Mouse (Mus musculus): Measurements from ENCODE around the gene Pglyrp2. TPM values are rescaled to one million over a fixed set of nuclear protein-coding genes. Genes with fewer than 3 reads are reported as not detected.

Gene Pglyrp2
- polyA plus RNA-seq, 1 experiment from 2014 or later: not detected

- Histone ChIP-seq H3K27ac (peak within 1 kb of the TSS; percentile 93), H3K27me3 (ENCODE audit: low read depth, poor library complexity, severe bottlenecking) (peaks cover 42% of the 10 kb centered on the region), H3K4me3 (peak within 1 kb of the TSS; percentile 81), H3K9me3 (replicated peaks) (no peaks in the 10 kb centered on the region), H3K36me3 (peaks cover 10% of the 10 kb centered on the region; the same call in 1 of the 2 replicates), H3K4me1 (peaks cover 27% of the 10 kb centered on the region)
- DNase-seq (ENCODE audit: low spot score): peak; percentile 93
- WGBS: 0% methylated on average over 30 of the region's 44 CpGs
These were observed 34.8 kb downstream of the Pglyrp2 start, which contains the start of gene Wiz for GRCm38 (mm10) chr17:32389101-32389659. Gene Wiz, minus strand, starts transcription at chr17:32389439.

GRCm38 (mm10) chr17:32388370-32389100, 35.4 kb downstream of the Pglyrp2 start:
- 1% methylated on average over 39 of the region's 39 CpGs for WGBS
- Histone ChIP-seq H3K4me1 (peaks cover 27% of the 10 kb centered on the region), H3K27ac (peak overlapping the region; percentile 93)

GRCm38 (mm10) chr17:32387986-32388369, 36.0 kb downstream of the Pglyrp2 start:
- 33% methylated on average over 7 of the region's 7 CpGs for WGBS
- no peaks in the 10 kb centered on the region for H3K9me3 ChIP-seq (replicated peaks)
- H3K4me3 ChIP-seq: peak overlapping the region; percentile 81
- no peak for DNase-seq (ENCODE audit: low spot score)
- no peak overlapping the region for H3K27ac ChIP-seq
- H3K36me3 ChIP-seq: peaks cover 17% of the 10 kb centered on the region
- H3K27me3 ChIP-seq (ENCODE audit: low read depth, poor library complexity, severe bottlenecking): peaks cover 30% of the 10 kb centered on the region
- peaks cover 27% of the 10 kb centered on the region for H3K4me1 ChIP-seq

More at GRCm38 (mm10) chr17:32388370-32389100, 35.4 kb downstream of the Pglyrp2 start:
- H3K27me3 ChIP-seq (ENCODE audit: low read depth, poor library complexity, severe bottlenecking): peaks cover 36% of the 10 kb centered on the region
- no peak for DNase-seq (ENCODE audit: low spot score)
- H3K9me3 ChIP-seq (replicated peaks): no peaks in the 10 kb centered on the region
- peak overlapping the region; percentile 81 for H3K4me3 ChIP-seq
- H3K36me3 ChIP-seq: peaks cover 14% of the 10 kb centered on the region; the same call in 1 of the 2 replicates

GRCm38 (mm10) chr17:32386659-32387432, 37.1 kb downstream of the Pglyrp2 start:
- peak; percentile 32 for DNase-seq (ENCODE audit: low spot score)
- Histone ChIP-seq H3K36me3 (peaks cover 22% of the 10 kb centered on the region), H3K4me1 (peaks cover 22% of the 10 kb centered on the region), H3K4me3 (no peak overlapping the region), H3K27me3 (ENCODE audit: low read depth, poor library complexity, severe bottlenecking) (peaks cover 19% of the 10 kb centered on the region), H3K27ac (no peak overlapping the region), H3K9me3 (replicated peaks) (no peaks in the 10 kb centered on the region)
- 70% methylated on average over 9 of the region's 9 CpGs for WGBS

- H3K27me3 ChIP-seq (ENCODE audit: low read depth, poor library complexity, severe bottlenecking): no peaks in the 10 kb centered on the region
- H3K9me3 ChIP-seq (replicated peaks): no peaks in the 10 kb centered on the region
- DNase-seq (ENCODE audit: low spot score): no peak
- H3K4me3 ChIP-seq: no peak overlapping the region
- H3K36me3 ChIP-seq: peaks cover 24% of the 10 kb centered on the region
- peaks cover 18% of the 10 kb centered on the region for H3K4me1 ChIP-seq
- no peak overlapping the region for H3K27ac ChIP-seq
- WGBS: 90% methylated on average over 5 of the region's 5 CpGs
These were observed 40.3 kb downstream of the Pglyrp2 start for GRCm38 (mm10) chr17:32383661-32384060.

DNA sequence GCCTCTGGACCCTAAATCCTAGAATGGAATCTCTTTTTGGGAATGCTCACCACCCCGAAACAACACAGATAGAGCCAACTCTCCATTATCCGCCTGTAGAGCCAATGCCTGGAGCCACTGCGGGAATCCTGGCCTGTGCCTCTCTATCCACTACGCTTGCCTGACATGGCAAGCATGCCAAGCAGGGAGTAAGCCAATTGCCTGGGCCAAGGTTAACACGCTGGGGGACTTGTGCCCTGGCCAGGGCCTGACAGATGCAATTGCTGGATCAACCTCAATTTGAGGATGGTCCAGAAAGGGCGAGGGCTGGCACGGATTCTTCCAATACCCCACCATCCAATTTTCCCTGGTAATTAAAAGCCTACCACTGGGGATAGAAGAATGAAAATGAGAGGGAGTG, 41.4 kb downstream of the Pglyrp2 start:
- Histone ChIP-seq H3K9me3 (replicated peaks) (no peaks in the 10 kb centered on the region), H3K36me3 (peaks cover 35% of the 10 kb centered on the region), H3K27ac (no peak overlapping the region), H3K4me3 (no peak overlapping the region), H3K4me1 (peaks cover 7% of the 10 kb centered on the region), H3K27me3 (ENCODE audit: low read depth, poor library complexity, severe bottlenecking) (no peaks in the 10 kb centered on the region)
- WGBS: 95% methylated on average over 7 of the region's 7 CpGs
- DNase-seq (ENCODE audit: low spot score): no peak

DNA sequence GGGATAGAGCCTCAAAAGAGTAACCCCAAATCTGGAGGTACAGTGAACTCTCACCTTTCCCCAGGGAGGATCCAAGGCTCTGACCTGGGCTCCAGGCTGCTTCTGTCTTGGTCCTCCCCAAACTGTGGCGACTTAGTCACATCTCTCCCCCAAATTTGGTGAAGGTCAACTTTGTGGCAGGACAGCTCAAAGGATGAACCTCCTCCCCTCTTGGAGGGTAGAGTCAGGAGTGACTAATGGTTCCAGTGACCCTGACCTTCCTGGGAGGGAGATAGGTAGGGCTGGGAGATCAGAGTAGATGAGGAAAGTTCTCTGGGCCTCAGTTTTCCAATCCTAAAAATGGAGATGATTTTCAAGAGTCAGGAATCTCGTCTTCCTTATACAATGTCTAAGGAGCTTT, 45.2 kb downstream of the Pglyrp2 start:
- Histone ChIP-seq H3K4me1 (peaks cover 4% of the 10 kb centered on the region; the same call in 1 of the 2 replicates), H3K27ac (no peak overlapping the region), H3K27me3 (ENCODE audit: low read depth, poor library complexity, severe bottlenecking) (no peaks in the 10 kb centered on the region), H3K9me3 (replicated peaks) (no peaks in the 10 kb centered on the region), H3K4me3 (no peak overlapping the region), H3K36me3 (peaks cover 34% of the 10 kb centered on the region)
- WGBS: 80% methylated on average over 2 of the region's 2 CpGs
- DNase-seq (ENCODE audit: low spot score): no peak

DNA sequence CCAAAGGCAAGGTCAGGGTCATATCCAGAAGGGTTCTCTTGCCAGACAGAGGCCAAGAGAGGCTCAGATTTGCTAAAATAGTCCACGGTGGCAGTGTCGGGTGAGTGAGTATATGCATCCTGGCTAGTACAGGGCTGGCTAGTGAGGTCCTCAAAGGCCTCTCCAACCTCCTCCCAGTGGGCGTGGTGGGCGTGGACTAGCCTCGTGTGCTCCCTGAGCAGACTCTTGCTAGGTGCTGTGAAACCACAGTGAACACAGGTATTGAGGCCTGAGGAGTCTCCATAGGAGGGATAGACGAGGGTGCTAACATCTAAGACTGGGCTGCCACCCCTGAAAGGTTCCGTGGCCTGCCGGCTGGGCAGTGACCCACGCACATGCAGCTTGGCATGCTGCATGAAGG, 46.8 kb downstream of the Pglyrp2 start:
- peaks cover 4% of the 10 kb centered on the region; the same call in 1 of the 2 replicates for H3K4me1 ChIP-seq
- peaks cover 26% of the 10 kb centered on the region for H3K36me3 ChIP-seq
- no peak overlapping the region for H3K4me3 ChIP-seq
- no peak for DNase-seq (ENCODE audit: low spot score)
- H3K27me3 ChIP-seq (ENCODE audit: low read depth, poor library complexity, severe bottlenecking): no peaks in the 10 kb centered on the region
- no peaks in the 10 kb centered on the region for H3K9me3 ChIP-seq (replicated peaks)
- 90% methylated on average over 9 of the region's 9 CpGs for WGBS
- H3K27ac ChIP-seq: no peak overlapping the region

- Histone ChIP-seq H3K4me1 (peaks cover 4% of the 10 kb centered on the region; the same call in 1 of the 2 replicates), H3K4me3 (no peak overlapping the region), H3K27ac (no peak overlapping the region), H3K27me3 (ENCODE audit: low read depth, poor library complexity, severe bottlenecking) (no peaks in the 10 kb centered on the region), H3K36me3 (peaks cover 26% of the 10 kb centered on the region), H3K9me3 (replicated peaks) (no peaks in the 10 kb centered on the region)
- peak; percentile 28 for DNase-seq (ENCODE audit: low spot score)
- 80% methylated on average over 15 of the region's 15 CpGs for WGBS
These were observed 47.5 kb downstream of the Pglyrp2 start for GRCm38 (mm10) chr17:32376475-32376874.

- Histone ChIP-seq H3K4me3 (peak overlapping the region; percentile 42), H3K27me3 (ENCODE audit: low read depth, poor library complexity, severe bottlenecking) (no peaks in the 10 kb centered on the region), H3K9me3 (replicated peaks) (no peaks in the 10 kb centered on the region), H3K4me1 (peaks cover 21% of the 10 kb centered on the region), H3K27ac (peak overlapping the region; percentile 75), H3K36me3 (no peaks in the 10 kb centered on the region; the same call in 1 of the 2 replicates)
- peak; percentile 54 for DNase-seq (ENCODE audit: low spot score)
- 11% methylated on average over 14 of the region's 17 CpGs for WGBS
These were observed 54.9 kb downstream of the Pglyrp2 start for GRCm38 (mm10) chr17:32368991-32369578.

DNA sequence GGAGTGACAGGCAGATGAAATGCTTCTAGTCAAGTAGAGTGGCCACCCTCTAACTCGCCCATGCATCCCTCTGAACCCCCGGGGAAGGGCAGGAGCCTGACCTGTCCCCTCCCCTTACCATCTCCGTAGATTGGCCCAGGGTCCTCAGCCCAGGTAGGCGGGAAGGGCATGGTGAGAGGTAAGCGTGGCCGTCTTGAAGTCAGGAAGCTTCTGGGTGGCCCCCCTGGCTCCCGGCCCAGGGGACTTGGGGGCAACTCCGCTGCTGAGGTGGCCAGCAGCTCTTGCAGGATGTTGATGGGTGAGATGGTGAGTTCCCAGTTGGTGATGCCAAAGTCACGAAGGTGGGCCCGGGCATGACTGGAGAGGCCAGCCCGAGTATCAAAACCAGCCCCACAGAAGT, 56.3 kb downstream of the Pglyrp2 start:
- Histone ChIP-seq H3K4me1 (peaks cover 32% of the 10 kb centered on the region), H3K36me3 (peaks cover 5% of the 10 kb centered on the region), H3K27me3 (ENCODE audit: low read depth, poor library complexity, severe bottlenecking) (no peaks in the 10 kb centered on the region), H3K27ac (no peak overlapping the region), H3K4me3 (no peak overlapping the region), H3K9me3 (replicated peaks) (no peaks in the 10 kb centered on the region)
- no peak for DNase-seq (ENCODE audit: low spot score)
- WGBS: 88% methylated on average over 11 of the region's 11 CpGs

GRCm38 (mm10) chr17:32365296-32365695, 58.7 kb downstream of the Pglyrp2 start:
- no peak overlapping the region for H3K4me3 ChIP-seq
- peaks cover 36% of the 10 kb centered on the region for H3K4me1 ChIP-seq
- H3K9me3 ChIP-seq (replicated peaks): no peaks in the 10 kb centered on the region
- H3K27me3 ChIP-seq (ENCODE audit: low read depth, poor library complexity, severe bottlenecking): no peaks in the 10 kb centered on the region
- peak overlapping the region; percentile 98; the same call in 1 of the 2 replicates for H3K27ac ChIP-seq
- no peak for DNase-seq (ENCODE audit: low spot score)
- 73% methylated on average over 1 of the region's 1 CpGs for whole genome bisulfite sequencing
- H3K36me3 ChIP-seq: peaks cover 29% of the 10 kb centered on the region

Data from limb, embryonic 10.5 days (tissue).